Mouse (Mus musculus) hindbrain, postnatal 0 days (tissue): ENCODE measurements at regions not wholly inside any gene's neighbourhood (a gene's known extent, or its start where the extent isn't known, plus 50 kb on each side); places are given as distances from the start of the nearest gene placed in this dataset.

Source experiments
- ATAC-seq: fragments of 200-750 bp; cut with Nextera tagmentation; 2 replicates; pipeline ENCODE4 v1.8.0; 2017; ENCODE audit warnings: mild to moderate bottlenecking, moderate TSS enrichment, moderate library complexity
- DNase-seq: peaks from one replicate; pipeline ENCODE4 v3.0.0-alpha.2; 2015; ENCODE audit warnings: low spot score
- H3K27ac ChIP-seq: fragments of 300-500 bp; sonication (generic); 2 replicates; pipeline ENCODE4 v1.5.1; 2014; ENCODE audit warnings: mild to moderate bottlenecking
- H3K27me3 ChIP-seq: fragments of 300-500 bp; sonication (generic); 2 replicates; pipeline ENCODE4 v1.6.1; 2014; ENCODE audit warnings: low read length, mixed read lengths; ENCODE audit not compliant: insufficient read depth
- H3K36me3 ChIP-seq: fragments of 300-500 bp; sonication (generic); 2 replicates; pipeline ENCODE4 v1.6.1; 2014; ENCODE audit warnings: low read length, mixed read lengths; ENCODE audit not compliant: insufficient read depth
- H3K4me1 ChIP-seq: fragments of 300-500 bp; sonication (generic); 2 replicates; pipeline ENCODE4 v1.6.1; 2014; ENCODE audit warnings: antibody characterized with exemption, low read length, mixed read lengths; ENCODE audit not compliant: insufficient read depth
- H3K4me2 ChIP-seq: fragments of 300-500 bp; sonication (generic); 2 replicates; pipeline ENCODE4 v1.6.1; 2014; ENCODE audit warnings: low read depth, mild to moderate bottlenecking, low read length, moderate library complexity, mixed read lengths
- H3K4me3 ChIP-seq: fragments of 300-500 bp; sonication (generic); 2 replicates; pipeline ENCODE4 v1.5.1; 2014; ENCODE audit warnings: low read length
- H3K9ac ChIP-seq: fragments of 300-500 bp; sonication (generic); replicated peaks from 2 replicates; pipeline ENCODE4 v1.6.1; 2014; ENCODE audit warnings: mild to moderate bottlenecking, low read length, moderate library complexity, mixed read lengths
- H3K9me3 ChIP-seq: fragments of 300-500 bp; sonication (generic); 2 replicates; pipeline ENCODE4 v1.6.1; 2016; ENCODE audit warnings: low read length, mixed read lengths
- CTCF ChIP-seq: IDR thresholded peaks from 2 replicates; pipeline ENCODE4 v1.5.1; 2016; ENCODE audit warnings: antibody characterized with exemption, control low read depth, low read depth
- WGBS: fragments of 180-500 bp; shearing (Covaris S2); extraction: QIAGEN DNeasy Blood & Tissue Kit; methylation state at CpG from one replicate; pipeline ENCODE4 v1.1.7; 2014; 5-methylcytosine and 5-hydroxymethylcytosine counted together

DNA sequence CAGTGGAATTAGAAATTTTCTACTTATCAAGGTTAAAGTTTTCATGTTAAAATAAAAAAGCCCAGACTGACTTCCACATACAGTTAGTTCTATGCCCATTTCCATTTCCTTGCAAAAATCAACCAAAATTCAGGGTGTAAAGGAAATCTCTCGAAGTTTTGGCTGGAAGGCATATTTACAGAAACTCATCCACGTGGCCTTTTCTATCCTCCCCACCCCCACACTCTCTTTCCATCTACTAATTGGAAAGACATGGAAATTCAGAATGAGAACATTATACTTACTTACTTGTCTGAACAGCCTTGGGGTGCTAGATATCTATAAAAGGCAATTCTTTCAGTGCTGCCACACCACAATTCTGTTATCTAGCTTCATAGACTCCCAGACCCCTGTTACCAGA, 139.9 kb upstream of the Mpdz start:
- no peak for TF ChIP-seq CTCF
- 53% methylated on average over 2 of the region's 2 CpGs for WGBS
- ATAC-seq, result no peak

DNA sequence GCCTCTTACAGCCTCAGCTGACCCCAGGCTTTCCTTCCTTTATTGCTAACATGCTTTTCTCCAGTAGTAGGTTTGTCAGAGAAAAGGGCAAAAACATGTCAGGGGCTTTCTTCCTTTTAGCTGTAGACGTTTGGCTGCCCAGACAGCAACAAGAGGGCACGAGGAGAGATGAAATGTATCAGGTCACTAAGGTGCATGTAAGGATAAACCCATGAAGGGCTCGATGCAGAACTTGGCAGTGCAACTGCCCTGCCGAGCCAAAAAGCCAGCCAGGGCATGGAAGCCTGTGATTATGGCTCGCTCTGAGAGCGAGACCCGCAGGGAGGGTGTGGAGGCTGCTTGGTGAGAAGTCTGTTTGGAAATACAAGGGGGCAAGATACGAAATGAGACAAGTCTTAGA, 137.9 kb upstream of the Mpdz start:
- Histone ChIP-seq H3K36me3 (no peaks in the 10 kb centered on the region), H3K4me1 (no peaks in the 10 kb centered on the region), H3K27me3 (no peaks in the 10 kb centered on the region), H3K4me2 (peak overlapping the region; percentile 30; the same call in 1 of the 2 replicates), H3K4me3 (no peak overlapping the region), H3K27ac (peak overlapping the region; percentile 22; the same call in 1 of the 2 replicates), H3K9ac (no peak overlapping the region), H3K9me3 (no peaks in the 10 kb centered on the region)
- peak; percentile 64; the same call in 1 of the 2 replicates for ATAC-seq
- TF ChIP-seq CTCF, result no peak
- peak; percentile 71 for DNase-seq
- WGBS, result 32% methylated on average over 8 of the region's 8 CpGs

More for the DNA sequence above, 139.9 kb upstream of the Mpdz start:
- Histone ChIP-seq H3K4me2 (no peak overlapping the region), H3K9ac (no peak overlapping the region), H3K4me3 (no peak overlapping the region), H3K27ac (no peak overlapping the region), H3K4me1 (no peaks in the 10 kb centered on the region), H3K27me3 (no peaks in the 10 kb centered on the region), H3K36me3 (no peaks in the 10 kb centered on the region), H3K9me3 (no peaks in the 10 kb centered on the region)
- DNase-seq, result no peak

DNA sequence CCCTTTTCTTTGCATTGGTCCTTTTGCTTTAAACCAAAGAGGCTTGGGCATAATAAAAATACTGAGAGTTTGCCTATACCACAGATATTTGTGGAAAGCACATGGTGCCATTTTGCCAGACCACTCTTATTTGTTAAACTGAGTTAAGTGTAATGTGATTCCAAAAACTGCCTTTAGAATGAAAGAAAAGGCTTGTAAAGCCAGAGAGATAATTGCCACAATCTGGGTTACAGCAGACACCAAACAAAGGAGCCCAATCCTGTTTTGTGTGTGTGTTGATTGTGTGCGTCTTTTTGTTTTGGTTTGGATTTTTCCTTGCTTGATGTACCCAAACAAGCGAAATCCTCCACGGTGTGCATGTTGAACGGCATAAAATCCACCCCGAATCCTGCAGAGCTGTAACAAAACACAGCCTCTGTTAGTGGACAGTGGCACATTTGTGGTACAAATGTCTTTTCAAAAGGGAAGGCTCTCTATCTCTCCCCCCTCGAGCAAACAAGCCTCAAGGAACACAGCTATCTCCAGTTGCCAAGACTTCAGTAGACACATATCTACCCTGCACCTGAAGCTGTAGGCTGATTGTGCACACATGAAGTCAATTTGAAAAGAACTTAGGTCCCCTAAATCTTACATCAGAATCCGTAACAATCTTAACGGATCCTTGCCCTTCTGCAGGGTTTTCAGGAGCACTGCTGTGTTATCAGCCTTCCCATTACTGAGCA, 136.9 kb upstream of the Mpdz start:
- Histone ChIP-seq H3K4me1 (no peaks in the 10 kb centered on the region), H3K9ac (no peak overlapping the region), H3K36me3 (no peaks in the 10 kb centered on the region), H3K27ac (peak overlapping the region; percentile 22; the same call in 1 of the 2 replicates), H3K4me3 (no peak overlapping the region), H3K9me3 (no peaks in the 10 kb centered on the region), H3K4me2 (peak overlapping the region; percentile 5; the same call in 1 of the 2 replicates), H3K27me3 (no peaks in the 10 kb centered on the region)
- no peak for TF ChIP-seq CTCF
- DNase-seq, result no peak
- WGBS, result 34% methylated on average over 8 of the region's 8 CpGs
- no peak for ATAC-seq

DNA sequence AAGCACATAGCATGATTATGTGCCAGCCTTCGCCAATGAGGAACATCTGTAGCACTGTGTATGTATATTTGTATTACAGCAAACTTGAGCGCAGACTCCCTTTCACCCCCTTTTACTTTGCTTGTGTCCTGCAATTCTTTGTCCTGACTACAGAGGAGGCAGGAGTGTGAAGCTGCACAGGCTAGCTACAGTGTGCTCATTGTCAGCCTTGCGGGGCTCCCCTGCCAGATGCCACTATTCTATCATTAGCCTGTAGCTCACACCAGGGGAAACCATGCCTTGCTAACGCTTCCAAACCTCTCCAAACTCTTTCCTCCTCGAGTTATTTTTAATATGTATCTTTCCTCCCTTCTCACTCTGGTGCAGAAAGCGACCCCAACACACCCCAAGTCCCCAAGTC, 136.4 kb upstream of the Mpdz start:
- H3K9ac ChIP-seq, result no peak overlapping the region
- H3K4me2 ChIP-seq, result 0 out of 2 replicates have a peak overlapping the region, but pooled peaks have one; percentile 18
- no peaks in the 10 kb centered on the region for H3K36me3 ChIP-seq
- DNase-seq (peak; percentile 71), ATAC-seq (peak; percentile 93)
- TF ChIP-seq CTCF, result peak; percentile 72
- 24% methylated on average over 6 of the region's 6 CpGs for WGBS
- H3K27ac ChIP-seq, result peak overlapping the region; percentile 22; the same call in 1 of the 2 replicates
- no peaks in the 10 kb centered on the region for H3K27me3 ChIP-seq
- no peaks in the 10 kb centered on the region for H3K4me1 ChIP-seq
- H3K9me3 ChIP-seq, result no peaks in the 10 kb centered on the region
- no peak overlapping the region for H3K4me3 ChIP-seq

DNA sequence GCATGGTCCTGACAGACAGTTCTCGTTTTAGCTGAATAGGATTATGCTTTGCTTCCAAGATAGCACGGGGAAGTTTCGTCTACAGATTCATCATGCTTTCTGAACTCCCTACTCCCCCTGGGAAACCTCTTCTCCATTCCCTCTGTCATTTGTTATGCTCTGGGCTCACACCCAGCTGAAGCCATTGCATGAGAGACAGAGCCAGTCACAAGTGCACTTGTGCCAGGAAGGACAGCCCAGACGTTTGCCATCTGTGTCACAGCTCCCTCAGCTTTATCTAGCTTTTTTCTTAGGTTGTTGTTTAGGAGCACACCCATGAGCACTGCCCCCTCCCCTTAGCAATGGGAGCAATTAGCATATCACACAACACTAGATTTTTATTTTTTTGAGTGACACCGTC, 131.2 kb upstream of the Mpdz start:
- Histone ChIP-seq H3K4me3 (no peak overlapping the region), H3K9me3 (no peaks in the 10 kb centered on the region), H3K9ac (no peak overlapping the region), H3K27me3 (no peaks in the 10 kb centered on the region), H3K27ac (no peak overlapping the region; the same call in 1 of the 2 replicates), H3K36me3 (no peaks in the 10 kb centered on the region), H3K4me2 (no peak overlapping the region), H3K4me1 (peaks cover 4% of the 10 kb centered on the region; the same call in 1 of the 2 replicates)
- WGBS, result 28% methylated on average over 5 of the region's 5 CpGs
- ATAC-seq (peak; percentile 95), DNase-seq (peak; percentile 88)
- no peak for TF ChIP-seq CTCF

DNA sequence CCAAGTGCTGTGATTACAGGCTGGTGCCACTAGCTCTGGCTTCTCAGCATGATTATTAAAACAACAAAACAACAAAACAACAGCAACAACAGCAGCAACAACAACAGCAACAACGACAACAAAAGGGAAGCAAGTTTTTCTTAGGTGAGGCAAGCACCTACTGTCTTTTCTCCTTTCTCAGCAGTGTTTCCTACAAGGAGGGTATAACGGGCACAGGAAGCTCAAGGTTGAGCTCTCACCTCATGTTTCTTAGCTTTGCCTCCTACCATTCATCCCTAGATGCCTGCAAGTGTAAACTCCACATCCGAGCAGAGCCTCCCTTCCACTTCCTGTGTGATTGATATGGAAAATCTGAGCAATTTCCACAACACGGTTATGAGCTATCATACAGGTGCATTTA, 128.1 kb upstream of the Mpdz start:
- peaks cover 6% of the 10 kb centered on the region; the same call in 1 of the 2 replicates for H3K4me1 ChIP-seq
- ATAC-seq, result no peak

DNA sequence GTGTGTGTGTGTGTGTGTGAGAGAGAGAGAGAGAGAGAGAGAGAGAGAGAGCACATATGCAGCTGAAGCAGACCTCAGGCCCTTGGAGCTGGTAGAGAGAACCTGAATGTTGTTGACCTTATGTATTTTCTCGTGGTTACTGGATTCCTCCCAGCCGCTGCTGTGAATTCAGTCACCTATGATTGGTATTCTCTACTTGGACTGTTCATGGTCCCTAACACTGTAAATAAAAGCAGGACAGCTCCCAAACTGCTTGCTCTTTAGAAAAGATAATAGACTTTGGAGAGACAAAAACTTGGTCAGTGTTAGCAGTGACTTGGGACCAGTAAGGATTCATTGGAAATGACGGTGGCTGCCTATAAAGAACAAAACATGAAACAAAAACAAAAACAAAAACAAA, 126.9 kb upstream of the Mpdz start:
- H3K4me1 ChIP-seq, result peaks cover 6% of the 10 kb centered on the region; the same call in 1 of the 2 replicates
- H3K4me3 ChIP-seq, result no peak overlapping the region
- no peak overlapping the region for H3K27ac ChIP-seq
- no peaks in the 10 kb centered on the region for H3K27me3 ChIP-seq
- DNase-seq (no peak), ATAC-seq (no peak)
- no peaks in the 10 kb centered on the region for H3K36me3 ChIP-seq
- no peak overlapping the region for H3K4me2 ChIP-seq
- no peak for TF ChIP-seq CTCF
- 56% methylated on average over 3 of the region's 3 CpGs for WGBS
- no peaks in the 10 kb centered on the region for H3K9me3 ChIP-seq
- no peak overlapping the region for H3K9ac ChIP-seq

More for the DNA sequence above, 128.1 kb upstream of the Mpdz start:
- no peak overlapping the region for H3K27ac ChIP-seq
- no peak for TF ChIP-seq CTCF
- no peaks in the 10 kb centered on the region for H3K9me3 ChIP-seq
- no peak overlapping the region for H3K4me3 ChIP-seq
- no peak overlapping the region for H3K4me2 ChIP-seq
- WGBS, result 70% methylated on average over 4 of the region's 4 CpGs
- H3K9ac ChIP-seq, result no peak overlapping the region
- DNase-seq, result no peak
- no peaks in the 10 kb centered on the region for H3K27me3 ChIP-seq
- no peaks in the 10 kb centered on the region for H3K36me3 ChIP-seq
